Mouse (Mus musculus): ENCODE results near the gene Pcnp. TPM values are rescaled to one million over a fixed set of nuclear protein-coding genes. Genes with fewer than 3 reads are reported as not detected.
"Not testable (repeated sequence)": the region's sequence is repeated elsewhere in the genome, so short reads cannot be mapped to it uniquely, and the experiment has no call there.

Pcnp gene
- total RNA-seq, 2 experiments from 2014 or later, result 63.5 to 65.0 TPM

- intact Hi-C loops (cut with DNase I), result no loop called here
- DNase-seq, result no peak
Observed at GRCm38 (mm10) chr16:55971735-55972615, 57.6 kb downstream of the Pcnp start.

DNA sequence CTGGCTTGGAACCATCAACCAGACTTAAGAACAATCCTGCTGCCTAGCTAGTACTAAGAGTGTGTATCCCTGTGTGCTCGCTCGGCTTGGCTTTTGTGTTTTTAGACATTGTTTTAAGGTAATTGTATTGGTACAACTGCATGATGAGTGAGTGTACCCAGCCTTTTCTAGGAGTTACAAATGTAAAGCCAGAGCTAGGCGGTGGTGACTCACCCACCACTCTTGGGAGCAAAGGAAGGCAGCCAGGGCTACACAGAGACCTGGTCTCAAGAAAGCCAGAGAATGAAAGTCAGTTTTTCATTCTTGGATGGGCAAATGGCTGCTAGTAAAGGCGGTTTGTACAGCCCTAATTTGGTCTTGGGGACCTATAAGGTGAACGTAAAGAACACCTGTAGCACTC is 59.1 kb downstream of the Pcnp start:
- intact Hi-C loops (cut with DNase I), result no loop called here

DNA sequence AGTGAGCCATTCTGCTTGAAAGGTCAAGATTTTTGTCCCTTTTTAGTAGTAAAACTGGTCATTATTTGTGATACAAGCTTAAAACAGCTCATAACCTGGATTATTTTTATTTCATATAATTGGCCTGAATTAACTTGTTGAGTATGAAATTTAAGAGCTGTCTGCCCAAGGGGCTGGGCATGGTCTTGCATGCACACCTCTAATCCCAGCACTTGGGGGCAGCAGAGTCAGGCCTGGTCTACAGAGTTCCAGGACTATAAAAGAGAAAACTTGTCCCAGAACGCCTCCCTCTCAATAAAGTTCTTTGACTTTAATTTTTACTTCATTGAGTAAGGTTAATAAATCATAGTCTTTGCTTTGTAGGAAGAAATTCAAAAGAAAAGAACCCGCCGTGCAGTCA is 60.4 kb downstream of the Pcnp start:
- intact Hi-C loops (cut with DNase I), result loop anchor here (5.0 kb wide), 1 partner anchor 163 kb away; no protein-coding TSS in a partner anchor
- DNase-seq, result peak; percentile 47 to 70

More for the DNA sequence above, 59.1 kb downstream of the Pcnp start:
- no peak for DNase-seq

DNA sequence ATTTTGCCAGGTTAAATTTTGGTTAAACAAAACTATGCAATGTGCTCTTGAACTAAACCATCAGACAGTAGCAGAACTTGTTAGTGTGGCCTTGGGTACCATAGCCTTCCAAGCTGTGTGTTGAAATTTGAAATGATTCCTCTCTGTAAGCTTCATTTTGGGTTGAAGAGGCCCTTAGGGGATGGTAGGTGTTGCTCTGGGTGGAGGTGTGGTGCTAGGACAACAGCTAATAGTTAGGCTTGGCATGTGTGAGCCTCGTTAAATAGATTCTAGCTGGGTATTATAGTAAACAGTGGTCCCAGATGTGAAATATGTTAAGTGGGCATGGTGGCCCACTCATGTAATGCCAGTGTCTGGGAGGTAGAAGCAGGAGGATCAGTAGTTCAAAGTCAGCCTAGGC is 62.3 kb downstream of the Pcnp start:
- DNase-seq, result no peak
- intact Hi-C loops (cut with DNase I), result loop anchor here (2.0 to 5.0 kb wide), 2 partner anchors 108 to 165 kb away; no protein-coding TSS in a partner anchor

DNA sequence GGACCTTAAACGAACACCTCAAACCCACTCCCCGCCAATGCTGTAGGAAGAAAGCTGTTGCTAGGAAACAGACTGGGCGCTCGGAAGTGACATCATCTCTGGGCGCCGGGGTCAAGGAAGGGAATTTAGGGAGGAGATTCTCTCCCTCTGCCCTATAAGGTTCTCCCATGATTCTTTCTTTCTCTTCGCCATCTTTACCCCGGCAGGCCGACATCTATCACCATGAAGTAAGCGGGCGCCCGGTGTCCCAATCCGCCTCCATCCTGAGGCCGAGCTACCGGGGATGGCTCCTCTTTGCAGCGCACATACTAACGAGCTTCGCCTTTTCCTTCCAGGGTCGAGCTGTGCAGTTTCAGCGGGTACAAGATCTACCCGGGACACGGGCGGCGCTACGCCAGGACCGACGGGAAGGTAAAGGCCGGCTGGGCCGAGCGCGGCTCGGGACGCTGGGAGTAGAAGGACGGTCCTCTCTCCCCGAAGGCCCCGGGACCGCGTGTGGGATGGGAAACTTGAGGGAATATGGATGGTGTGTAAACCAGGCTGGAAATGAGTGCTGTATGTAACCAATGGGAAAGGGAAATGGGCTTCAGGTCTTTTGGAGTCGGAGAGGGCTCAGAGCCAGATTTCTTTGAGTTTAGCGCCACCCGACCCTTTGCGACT is 63.2 kb downstream of the Pcnp start, which contains the start of gene Rpl24:
Rpl24 (plus strand) TSS at position 64 of the 660 bp plus-strand sequence.
- DNase-seq, result peak; percentile 96 to 98
- intact Hi-C loops (cut with DNase I), result loop anchor here (2.0 to 5.0 kb wide), 2 partner anchors 108 to 166 kb away; no protein-coding TSS in a partner anchor

GRCm38 (mm10) chr16:55964126-55964949 is 65.2 kb downstream of the Pcnp start:
- DNase-seq, result peak; percentile 44 to 67
- intact Hi-C loops (cut with DNase I), result loop anchor here (2.0 kb wide), 2 partner anchors 14 to 100 kb away; no protein-coding TSS in a partner anchor

GRCm38 (mm10) chr16:55963068-55963467 is 66.5 kb downstream of the Pcnp start:
- DNase-seq; intact Hi-C loops (cut with DNase I): not testable (repeated sequence)

Small RNAs within 50 kb of the gene (microRNA-seq; reads per million reads assigned to microRNA genes)
- 0 reads per million in 2 experiments for gene Gm24047

Other genes starting within 250 kb of the Pcnp start
- gene Nfkbiz, start 190.8 kb downstream of the Pcnp start, total RNA-seq (2021), result 1 to 10 TPM; 3.0 to 4.0 TPM
- gene Nxpe3, start 134.5 kb downstream of the Pcnp start, total RNA-seq (2021), result under 1 TPM; 0.43 to 0.77 TPM
- 1 to 10 TPM; 4.9 to 6.6 TPM for gene Cep97, start 94.9 kb downstream of the Pcnp start, total RNA-seq (2021)
- gene Rpl24, start 63.5 kb downstream of the Pcnp start, total RNA-seq (2021), result 100 to 1,000 TPM; 671 to 687 TPM
- 1 to 10 TPM; 9.0 to 9.6 TPM for gene Zbtb11, start 55.9 kb downstream of the Pcnp start, total RNA-seq (2021)
- 10 to 100 TPM; 11.7 to 12.5 TPM for gene Trmt10c, start 8.1 kb upstream of the Pcnp start, total RNA-seq (2021)
- gene Senp7, start 18.6 kb upstream of the Pcnp start, total RNA-seq (2021), result 10 to 100 TPM; 19.8 to 21.6 TPM
- gene Impg2, start 174.6 kb upstream of the Pcnp start, total RNA-seq (2021), result under 1 TPM; 0.45 to 0.79 TPM

Measured in heart, postnatal 10 days (tissue).